In the genomic region with DNA sequence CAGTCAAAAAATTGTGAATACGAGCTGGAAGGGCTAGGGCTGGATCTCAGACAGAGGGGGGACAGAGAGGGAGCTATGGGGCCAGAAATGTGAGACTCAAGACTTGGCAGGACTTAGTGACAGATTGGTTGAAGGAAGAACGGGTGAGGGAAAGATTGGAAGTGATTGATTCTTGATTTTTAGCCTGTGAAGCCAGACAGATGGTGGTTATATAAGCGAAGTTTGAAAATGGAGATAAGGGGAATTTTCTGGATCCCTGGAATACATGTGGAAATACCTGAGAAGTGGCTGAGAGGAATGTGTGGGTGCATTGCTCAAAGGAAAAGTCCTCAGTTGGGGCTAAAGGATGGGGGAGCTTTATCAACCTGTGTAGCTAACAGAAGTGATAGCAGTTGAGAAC, we compare ENCODE assay signal across 19 mouse cellular contexts. TPM values are rescaled to one million over a fixed set of nuclear protein-coding genes. Genes with fewer than 3 reads are reported as not detected.
DNase-seq lines count a peak whose midpoint lies in the region; ATAC-seq lines count a peak whose summit lies in the region.
"Had no signal": no experiment of that assay in that cellular context is flagged by ENCODE, and none has a peak within 500 bp of the region (broad histone marks: within the 10 kb centered on the region; RNA-seq: fewer than 3 reads in every experiment).

No protein-coding gene starts in this region.

- ATAC-seq in forebrain, embryonic 15.5 days (replicated peaks) = 0 out of 2 replicates have a peak, but pooled peaks have one; percentile 24
- ATAC-seq in heart, embryonic 12.5 days (ENCODE audit: insufficient number of reproducible peaks, low FRiP score) = no peak
- ATAC-seq: hindbrain, postnatal 0 days had no signal

- 54% methylated on average over 3 of the region's 3 CpGs for WGBS in forebrain, embryonic 15.5 days
- WGBS in forebrain, embryonic 10.5 days = 82% methylated on average over 3 of the region's 3 CpGs
- 65% methylated on average over 3 of the region's 3 CpGs for WGBS in heart, embryonic 10.5 days
- WGBS in heart, embryonic 12.5 days = 64% methylated on average over 3 of the region's 3 CpGs

- DNase-seq in forebrain, embryonic 10.5 days (ENCODE audit: extremely low spot score, low spot score) = no peak
- peak; percentile 51 for DNase-seq in heart, embryonic 10.5 days (ENCODE audit: low spot score)
- DNase-seq in right cerebral cortex, adult 18-20 months = peak; percentile 26
- no peak for DNase-seq in right cerebral cortex, postnatal 14 days
- DNase-seq in ovary, postnatal 14 days (ENCODE audit: low spot score) = no peak
- DNase-seq: adrenal gland, postnatal 10 days; cerebellum, adult 18-20 months; cerebellum, adult 9-11 months; cerebellum, postnatal 36 days; gastrocnemius, postnatal 14 days; heart, postnatal 14 days had no signal

- no peaks in the 10 kb centered on the region for H3K9me3 ChIP-seq in forebrain, embryonic 15.5 days
- H3K9me3 ChIP-seq in forebrain, embryonic 10.5 days = no peaks in the 10 kb centered on the region
- H3K9me3 ChIP-seq in heart, embryonic 10.5 days = no peaks in the 10 kb centered on the region
- no peaks in the 10 kb centered on the region for H3K9me3 ChIP-seq in heart, embryonic 12.5 days (replicated peaks)
- H3K9me3 ChIP-seq: embryonic facial prominence, embryonic 10.5 days; heart, embryonic 15.5 days; hindbrain, embryonic 13.5 days had no signal

- H3K27me3 ChIP-seq in forebrain, embryonic 15.5 days = no peaks in the 10 kb centered on the region
- H3K27me3 ChIP-seq in forebrain, embryonic 10.5 days (ENCODE audit: poor library complexity, severe bottlenecking) = no peaks in the 10 kb centered on the region
- 0 out of 2 replicates have a peak, but pooled peaks cover 4% of the 10 kb centered on the region for H3K27me3 ChIP-seq in heart, embryonic 10.5 days (ENCODE audit: insufficient read depth, poor library complexity, severe bottlenecking)
- peaks cover 9% of the 10 kb centered on the region; the same call in 1 of the 2 replicates for H3K27me3 ChIP-seq in heart, embryonic 12.5 days (replicated peaks)
- H3K27me3 ChIP-seq: heart, embryonic 15.5 days had no signal

- H3K27ac ChIP-seq in forebrain, embryonic 15.5 days (replicated peaks) = peak overlapping the region; percentile 76
- H3K27ac ChIP-seq in forebrain, embryonic 10.5 days = no peak overlapping the region
- no peak overlapping the region for H3K27ac ChIP-seq in heart, embryonic 10.5 days
- no peak overlapping the region for H3K27ac ChIP-seq in heart, embryonic 12.5 days (ENCODE audit: poor library complexity, severe bottlenecking)
- H3K27ac ChIP-seq: embryonic facial prominence, embryonic 10.5 days; heart, embryonic 15.5 days; hindbrain, embryonic 13.5 days; hindbrain, postnatal 0 days had no signal

- no peaks in the 10 kb centered on the region for H3K36me3 ChIP-seq in forebrain, embryonic 15.5 days
- no peaks in the 10 kb centered on the region for H3K36me3 ChIP-seq in forebrain, embryonic 10.5 days (replicated peaks)
- H3K36me3 ChIP-seq in heart, embryonic 10.5 days = no peaks in the 10 kb centered on the region
- H3K36me3 ChIP-seq in heart, embryonic 12.5 days = no peaks in the 10 kb centered on the region
- H3K36me3 ChIP-seq: embryonic facial prominence, embryonic 10.5 days; heart, embryonic 15.5 days; hindbrain, embryonic 13.5 days had no signal

- no peak overlapping the region for H3K4me2 ChIP-seq in forebrain, embryonic 15.5 days (replicated peaks)
- H3K4me2 ChIP-seq in heart, embryonic 12.5 days = no peak overlapping the region
- H3K4me2 ChIP-seq: heart, embryonic 15.5 days; hindbrain, embryonic 13.5 days had no signal

- no peak overlapping the region for H3K4me3 ChIP-seq in forebrain, embryonic 15.5 days
- H3K4me3 ChIP-seq in forebrain, embryonic 10.5 days = no peak overlapping the region
- H3K4me3 ChIP-seq in heart, embryonic 10.5 days = no peak overlapping the region
- no peak overlapping the region for H3K4me3 ChIP-seq in heart, embryonic 12.5 days
- H3K4me3 ChIP-seq: embryonic facial prominence, embryonic 10.5 days; heart, embryonic 15.5 days; hindbrain, embryonic 13.5 days had no signal

- no peak overlapping the region for H3K9ac ChIP-seq in forebrain, embryonic 15.5 days (replicated peaks)
- no peak overlapping the region for H3K9ac ChIP-seq in heart, embryonic 12.5 days
- H3K9ac ChIP-seq: heart, embryonic 15.5 days; hindbrain, embryonic 13.5 days had no signal

- peaks cover 23% of the 10 kb centered on the region for H3K4me1 ChIP-seq in forebrain, embryonic 15.5 days
- peaks cover 7% of the 10 kb centered on the region for H3K4me1 ChIP-seq in forebrain, embryonic 10.5 days
- H3K4me1 ChIP-seq in heart, embryonic 10.5 days = no peaks in the 10 kb centered on the region
- no peaks in the 10 kb centered on the region for H3K4me1 ChIP-seq in heart, embryonic 12.5 days (replicated peaks)
- H3K4me1 ChIP-seq: heart, embryonic 15.5 days had no signal

RNA-seq across cellular contexts. Expression of a gene that starts 28.0 kb away (rescaled TPM):
- 2.2 and 2.8 TPM in 2 replicates for polyA plus RNA-seq in forebrain, embryonic 15.5 days (2015; fragmentation: Nextera tagmentation; extraction: Ambion mirVana)
- polyA plus RNA-seq in forebrain, embryonic 10.5 days (2016; fragmentation: Nextera tagmentation; extraction: Ambion mirVana) = not detected in 2 replicates
- not detected in 2 replicates for polyA plus RNA-seq in heart, embryonic 10.5 days (2016; fragmentation: Nextera tagmentation; extraction: Ambion mirVana)
- not detected in 2 replicates for polyA plus RNA-seq in heart, embryonic 12.5 days (2016; fragmentation: Nextera tagmentation; extraction: Ambion mirVana)
- polyA plus RNA-seq: C2C12; embryonic facial prominence, embryonic 10.5 days; heart, embryonic 15.5 days; intestine, embryonic 14.5 days had no signal

Comparison
In these comparisons a context has a peak if more than half of its experiments do, and no peak if none do; other contexts are left out.
1. DNase-seq: peak in heart, embryonic 10.5 days (single experiment) and right cerebral cortex, adult 18-20 months (single experiment); none in forebrain, embryonic 10.5 days (single experiment), right cerebral cortex, postnatal 14 days (single experiment) and ovary, postnatal 14 days (single experiment).